Mouse (Mus musculus) forebrain, embryonic 16.5 days (tissue): ENCODE measurements around the gene Nbea. TPM values are rescaled to one million over a fixed set of nuclear protein-coding genes. Genes with fewer than 3 reads are reported as not detected.

Source experiments
- ATAC-seq: fragments of 200-750 bp; cut with Nextera tagmentation; 2 replicates; pipeline ENCODE4 v1.8.0; 2017; ENCODE audit warnings: mild to moderate bottlenecking, moderate library complexity
- H3K27ac ChIP-seq: fragments of 300-500 bp; sonication (generic); 2 replicates; pipeline ENCODE4 v1.5.1; 2014; ENCODE audit warnings: low read length, control low read depth
- H3K27me3 ChIP-seq: fragments of 300-500 bp; sonication (generic); replicated peaks from 2 replicates; pipeline ENCODE4 v1.6.1; 2014; ENCODE audit warnings: low read length; ENCODE audit not compliant: control insufficient read depth, insufficient read depth
- H3K36me3 ChIP-seq: fragments of 300-500 bp; sonication (generic); 2 replicates; pipeline ENCODE4 v1.6.1; 2014; ENCODE audit not compliant: control insufficient read depth, insufficient read depth
- H3K4me1 ChIP-seq: fragments of 300-500 bp; sonication (generic); replicated peaks from 2 replicates; pipeline ENCODE4 v1.6.1; 2014; ENCODE audit warnings: low read length; ENCODE audit not compliant: control insufficient read depth, insufficient read depth
- H3K4me2 ChIP-seq: fragments of 300-500 bp; sonication (generic); 2 replicates; pipeline ENCODE4 v1.6.1; 2014; ENCODE audit warnings: mild to moderate bottlenecking, low read length, control low read depth
- H3K4me3 ChIP-seq: fragments of 300-500 bp; sonication (generic); replicated peaks from 2 replicates; pipeline ENCODE4 v1.5.1; 2014; ENCODE audit warnings: mild to moderate bottlenecking, low read length, control low read depth
- H3K9ac ChIP-seq: fragments of 300-500 bp; sonication (generic); replicated peaks from 2 replicates; pipeline ENCODE4 v1.6.1; 2014; ENCODE audit warnings: low read depth, low read length, control low read depth
- H3K9me3 ChIP-seq: fragments of 300-500 bp; sonication (generic); 2 replicates; pipeline ENCODE4 v1.6.1; 2016; ENCODE audit warnings: low read length; ENCODE audit not compliant: control insufficient read depth
- WGBS: fragments of 180-500 bp; shearing (Covaris S2); extraction: QIAGEN DNeasy Blood & Tissue Kit; methylation state at CpG from one replicate; pipeline ENCODE4 v1.1.7; 2014; 5-methylcytosine and 5-hydroxymethylcytosine counted together
- polyA plus RNA-seq: library from polyadenylated mRNA; unstranded; fragments of >200 nt; fragmentation: Nextera tagmentation; extraction: Ambion mirVana; gene quantifications from 2 replicates; pipeline ENCODE4 v1.2.1, GENCODE M21; 2015

The Nbea gene
- polyA plus RNA-seq, 1 experiment from 2014 or later: 62.8 TPM

- H3K4me3 ChIP-seq: peak overlapping the region; percentile 24
- H3K27me3 ChIP-seq: peaks cover 42% of the 10 kb centered on the region
- H3K27ac ChIP-seq: no peak overlapping the region
- no peaks in the 10 kb centered on the region for H3K36me3 ChIP-seq
- H3K4me2 ChIP-seq: peak overlapping the region; percentile 29
- ATAC-seq: no peak
- peaks cover 35% of the 10 kb centered on the region for H3K4me1 ChIP-seq
- peak overlapping the region; percentile 19; the same call in 1 of the 2 replicates for H3K9ac ChIP-seq
- no peaks in the 10 kb centered on the region for H3K9me3 ChIP-seq
- WGBS: 12% methylated on average over 45 of the region's 45 CpGs
Measured at GRCm38 (mm10) chr3:55783171-55784081, 400.1 kb downstream of the Nbea start.

GRCm38 (mm10) chr3:55782771-55783170 is 400.7 kb downstream of the Nbea start:
- Histone ChIP-seq H3K4me2 (peak overlapping the region; percentile 29), H3K4me3 (peak overlapping the region; percentile 24), H3K4me1 (peaks cover 33% of the 10 kb centered on the region), H3K27ac (no peak overlapping the region), H3K36me3 (no peaks in the 10 kb centered on the region), H3K9ac (peak overlapping the region; percentile 6; the same call in 1 of the 2 replicates), H3K27me3 (peaks cover 47% of the 10 kb centered on the region), H3K9me3 (no peaks in the 10 kb centered on the region)
- no peak for ATAC-seq
- 6% methylated on average over 22 of the region's 22 CpGs for WGBS

GRCm38 (mm10) chr3:55782056-55782687 is 401.3 kb downstream of the Nbea start, which contains the start of gene Mab21l1:
Gene Mab21l1 (plus strand): TSS chr3:55782510.
- Histone ChIP-seq H3K9me3 (no peaks in the 10 kb centered on the region), H3K4me1 (peaks cover 28% of the 10 kb centered on the region), H3K27me3 (peaks cover 50% of the 10 kb centered on the region), H3K27ac (peak within 1 kb of the TSS; percentile 7; the same call in 1 of the 2 replicates), H3K36me3 (no peaks in the 10 kb centered on the region), H3K4me3 (peak within 1 kb of the TSS; percentile 24), H3K9ac (peak within 1 kb of the TSS; percentile 19; the same call in 1 of the 2 replicates), H3K4me2 (peak within 1 kb of the TSS; percentile 29)
- WGBS: 6% methylated on average over 16 of the region's 16 CpGs
- peak; percentile 36; the same call in 1 of the 2 replicates for ATAC-seq

- WGBS: 18% methylated on average over 5 of the region's 5 CpGs
- H3K9me3 ChIP-seq: no peaks in the 10 kb centered on the region
- peaks cover 47% of the 10 kb centered on the region for H3K27me3 ChIP-seq
- peak overlapping the region; percentile 7; the same call in 1 of the 2 replicates for H3K27ac ChIP-seq
- no peak for ATAC-seq
- no peak overlapping the region for H3K9ac ChIP-seq
- no peaks in the 10 kb centered on the region for H3K36me3 ChIP-seq
- H3K4me1 ChIP-seq: peaks cover 28% of the 10 kb centered on the region
- H3K4me2 ChIP-seq: no peak overlapping the region
- no peak overlapping the region for H3K4me3 ChIP-seq
Measured at GRCm38 (mm10) chr3:55781429-55782055, 402.0 kb downstream of the Nbea start.

GRCm38 (mm10) chr3:55780120-55781070 is 403.1 kb downstream of the Nbea start:
- Histone ChIP-seq H3K27ac (no peak overlapping the region), H3K9ac (peak overlapping the region; percentile 25; the same call in 1 of the 2 replicates), H3K4me3 (peak overlapping the region; percentile 23; the same call in 1 of the 2 replicates), H3K4me1 (peaks cover 28% of the 10 kb centered on the region), H3K9me3 (no peaks in the 10 kb centered on the region), H3K36me3 (no peaks in the 10 kb centered on the region), H3K27me3 (peaks cover 40% of the 10 kb centered on the region), H3K4me2 (peak overlapping the region; percentile 48)
- WGBS: 7% methylated on average over 53 of the region's 53 CpGs
- ATAC-seq: peak; percentile 58

GRCm38 (mm10) chr3:55778764-55779730 is 404.5 kb downstream of the Nbea start:
- H3K27ac ChIP-seq: no peak overlapping the region
- no peaks in the 10 kb centered on the region for H3K9me3 ChIP-seq
- no peak overlapping the region for H3K4me2 ChIP-seq
- H3K9ac ChIP-seq: no peak overlapping the region
- H3K4me3 ChIP-seq: no peak overlapping the region
- H3K36me3 ChIP-seq: no peaks in the 10 kb centered on the region
- H3K27me3 ChIP-seq: peaks cover 34% of the 10 kb centered on the region
- peaks cover 28% of the 10 kb centered on the region for H3K4me1 ChIP-seq
- ATAC-seq: no peak
- 28% methylated on average over 8 of the region's 8 CpGs for WGBS

- 51% methylated on average over 4 of the region's 4 CpGs for WGBS
- no peak for ATAC-seq
- Histone ChIP-seq H3K4me3 (no peak overlapping the region), H3K36me3 (no peaks in the 10 kb centered on the region), H3K9me3 (no peaks in the 10 kb centered on the region), H3K27ac (no peak overlapping the region), H3K4me1 (peaks cover 16% of the 10 kb centered on the region), H3K27me3 (peaks cover 24% of the 10 kb centered on the region), H3K9ac (no peak overlapping the region), H3K4me2 (no peak overlapping the region)
Measured at GRCm38 (mm10) chr3:55777501-55777900, 406.0 kb downstream of the Nbea start.
